Mouse (Mus musculus) heart, adult 8-10 months (tissue): ENCODE results near the gene Hacd4. TPM values are rescaled to one million over a fixed set of nuclear protein-coding genes. Genes with fewer than 3 reads are reported as not detected.
"Not testable (repeated sequence)": the region's sequence is repeated elsewhere in the genome, so short reads cannot be mapped to it uniquely, and the experiment has no call there.

Experiments
- DNase-seq: peaks from one replicate; pipeline ENCODE4 v3.0.0; 2022; ENCODE audit warnings: low spot score
- total RNA-seq, 4 experiments: library from RNA; stranded (reverse); gene quantifications; 2 replicates each; pipeline ENCODE4 v1.2.4; 2022

Hacd4 gene
- total RNA-seq, 4 experiments from 2014 or later: 4.0 to 5.6 (median 4.4) TPM

DNA sequence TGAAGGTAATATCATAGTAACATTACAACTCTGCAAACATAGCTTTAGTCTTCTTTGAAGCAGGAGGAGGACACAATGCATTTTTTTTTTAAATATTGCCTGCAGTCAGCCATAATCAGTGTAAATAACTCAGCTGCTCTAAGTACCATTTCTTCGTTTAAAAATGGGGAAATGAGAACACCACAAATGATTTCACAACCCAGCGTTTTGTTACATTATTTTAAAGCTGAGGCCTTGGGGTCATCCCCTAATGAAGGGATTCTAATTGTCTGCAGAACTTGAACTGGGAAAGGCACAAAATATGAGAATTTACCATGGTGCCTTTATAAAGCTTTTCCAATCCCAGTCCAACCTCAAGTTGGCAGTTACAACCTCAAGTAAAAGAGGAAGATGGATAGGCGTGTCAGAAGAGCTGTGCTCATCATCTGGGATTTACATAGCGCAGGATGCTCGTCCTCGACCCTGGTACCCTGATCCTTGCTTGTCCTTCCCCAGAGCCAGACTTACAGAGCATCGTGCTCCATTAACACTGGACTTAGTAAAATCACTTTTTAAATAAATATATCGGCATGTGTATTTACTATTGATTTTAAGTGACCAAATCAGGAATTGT is 6.2 kb downstream of the Hacd4 start:
- DNase-seq: no peak

DNA sequence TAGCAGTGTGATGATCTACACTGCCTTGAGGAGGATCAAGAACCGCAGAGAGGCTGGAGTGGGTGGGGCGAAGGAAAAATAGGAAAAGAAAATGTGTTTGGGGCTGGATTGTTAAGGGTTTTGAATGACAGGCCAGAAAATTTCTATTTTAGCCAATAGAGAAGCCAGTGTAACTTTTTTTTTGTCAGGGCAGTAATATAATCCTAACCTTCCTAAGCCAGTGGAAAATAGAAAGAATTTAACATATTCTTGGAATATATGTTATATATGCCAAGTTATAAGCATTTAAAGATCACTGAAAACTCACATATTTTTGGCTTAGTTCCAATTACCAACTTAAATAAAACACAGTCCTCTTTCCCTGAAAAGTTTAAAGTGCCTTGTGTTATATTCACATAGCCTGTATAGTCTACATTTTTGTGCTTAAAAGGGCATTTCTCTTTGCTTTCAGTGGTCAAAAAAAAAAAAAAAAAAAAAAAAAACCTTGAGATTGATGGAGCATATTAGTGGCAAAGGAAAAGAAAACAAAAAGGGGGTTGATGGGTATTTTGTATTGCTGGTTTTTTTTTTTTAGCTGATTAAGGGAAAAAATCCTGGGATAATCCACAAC is 11.0 kb downstream of the Hacd4 start:
- DNase-seq: no peak

DNA sequence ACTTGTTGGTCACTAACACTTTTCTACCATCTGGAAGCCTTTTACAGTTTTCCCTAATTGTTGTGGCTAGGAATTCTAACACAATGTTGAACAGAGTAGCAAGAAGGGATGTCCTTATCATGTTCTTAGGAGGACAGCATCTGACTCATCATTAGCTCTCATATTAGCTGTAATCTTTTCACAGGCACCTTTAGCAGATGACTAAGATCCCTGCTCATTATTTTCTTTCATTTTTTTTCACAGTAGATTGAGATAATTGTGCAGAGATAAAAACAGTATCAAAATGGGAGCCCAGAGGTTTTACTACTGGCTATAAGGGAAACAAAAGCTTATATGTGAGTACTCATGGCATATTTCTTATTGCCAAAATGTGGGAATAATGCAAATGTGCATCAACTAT is 14.2 kb downstream of the Hacd4 start:
- no peak for DNase-seq

DNA sequence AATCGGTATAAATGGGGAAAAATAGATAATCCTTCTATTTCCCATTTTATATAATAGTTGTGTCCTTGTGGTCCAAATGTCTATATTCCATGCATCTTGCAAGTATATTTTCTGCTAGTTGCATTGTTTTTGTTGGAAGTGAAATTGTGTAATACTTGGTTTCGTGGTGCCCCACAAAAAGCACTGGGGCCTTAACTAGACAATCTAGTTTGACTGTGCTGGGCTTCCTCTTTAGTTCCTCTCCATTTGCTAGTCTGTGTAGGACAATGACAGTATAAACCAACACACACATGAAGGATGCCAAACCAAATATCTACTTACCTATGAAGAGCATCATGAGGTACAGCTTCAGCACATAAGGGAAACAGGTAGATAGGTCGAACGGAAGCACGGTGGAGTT is 19.4 kb downstream of the Hacd4 start:
- DNase-seq: no peak

DNA sequence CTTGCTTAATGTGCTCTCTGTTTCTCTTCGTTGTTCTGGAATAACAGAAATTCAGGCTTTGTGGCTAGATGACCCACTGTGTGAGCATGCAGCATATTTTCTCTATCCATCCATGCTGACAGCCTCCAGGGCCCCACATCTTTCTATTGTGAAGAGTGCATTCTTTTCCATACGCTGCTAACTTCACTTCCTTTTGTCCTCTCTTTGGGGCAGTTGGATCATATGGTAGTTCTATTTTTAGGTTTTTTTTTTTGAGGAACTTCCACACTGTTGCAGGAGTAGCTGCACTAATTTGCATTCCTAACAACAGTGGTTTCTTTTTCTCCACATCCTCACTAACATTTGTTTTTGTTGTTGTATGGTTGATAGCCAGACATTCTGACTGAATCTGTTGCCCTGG is 23.7 kb downstream of the Hacd4 start:
- no peak for DNase-seq

DNA sequence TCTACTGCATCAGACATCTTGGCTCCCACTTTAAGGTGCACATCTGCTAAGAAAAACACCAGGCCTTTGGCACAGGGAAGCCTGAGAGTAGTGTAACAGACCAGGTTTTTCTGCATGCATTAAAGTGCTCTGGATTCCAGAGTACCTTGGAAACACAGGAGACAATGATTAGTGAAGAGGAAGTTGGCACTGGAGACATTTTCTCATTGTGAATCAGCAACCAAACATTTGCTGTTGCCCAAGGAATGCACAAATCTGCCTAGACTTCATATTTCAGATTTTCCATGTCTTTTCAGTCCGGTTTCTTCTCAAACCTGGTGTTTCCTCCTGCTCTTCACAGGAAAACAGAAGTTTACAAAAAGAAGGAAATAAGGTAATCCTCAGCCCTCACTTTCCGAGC is 26.4 kb downstream of the Hacd4 start:
- DNase-seq: no peak

DNA sequence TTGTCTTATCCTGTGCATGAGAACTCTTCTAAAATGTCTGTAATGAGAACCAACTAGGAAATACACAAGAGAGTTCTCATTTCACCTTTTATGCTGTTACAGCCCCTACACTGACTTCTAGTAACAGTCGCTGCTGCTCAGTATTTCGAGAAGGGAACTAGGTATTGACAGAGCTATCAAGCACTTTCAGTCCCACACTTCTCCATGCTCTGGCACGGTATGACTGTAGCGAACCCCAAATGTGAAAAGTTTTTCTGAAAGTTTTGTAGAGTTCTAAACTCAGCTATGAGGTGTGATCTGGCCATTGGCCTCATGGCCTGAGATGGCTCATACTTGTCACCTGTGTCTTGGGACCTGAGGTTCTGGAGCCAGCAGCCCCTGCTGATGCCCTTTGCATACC is 29.4 kb downstream of the Hacd4 start:
- no peak for DNase-seq

DNA sequence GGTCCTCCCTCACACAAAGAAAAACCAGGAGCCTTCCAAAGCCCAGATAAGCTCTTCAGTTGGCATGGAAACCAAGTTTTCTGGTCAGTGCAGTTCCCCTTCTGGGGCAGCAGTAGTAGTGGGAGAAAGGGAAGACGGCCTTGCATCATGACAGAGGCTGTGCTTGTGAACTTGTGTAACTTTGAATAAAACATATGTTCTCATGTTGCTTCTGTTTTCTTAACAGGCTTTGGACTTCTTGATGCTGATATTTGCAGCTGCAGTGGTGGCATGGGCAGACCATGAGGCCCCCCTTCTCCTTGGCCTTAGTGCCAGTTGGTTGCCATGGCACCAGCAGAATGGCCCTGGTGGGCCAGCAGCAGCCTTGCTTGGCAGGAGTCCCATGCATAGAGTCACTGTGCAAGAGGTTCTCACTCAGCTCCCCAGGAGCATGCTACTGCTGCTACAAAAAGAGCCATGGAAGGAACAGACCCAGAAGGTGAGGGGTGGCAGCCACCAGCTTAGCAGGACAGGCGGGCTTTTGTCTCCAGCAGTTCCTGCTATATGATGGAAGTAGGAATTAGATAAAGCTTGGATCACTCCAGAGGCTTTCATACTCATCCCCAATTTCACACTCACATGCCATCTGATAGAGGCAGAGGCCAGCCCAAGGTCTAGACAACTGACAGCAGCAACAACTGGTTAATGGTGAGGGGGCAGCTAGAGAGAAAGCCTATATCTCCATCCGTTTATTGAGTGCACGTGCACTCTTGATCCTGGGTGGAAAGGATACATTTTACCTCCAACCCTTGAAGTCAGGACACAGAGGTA is 31.6 kb downstream of the Hacd4 start:
- DNase-seq: no peak

DNA sequence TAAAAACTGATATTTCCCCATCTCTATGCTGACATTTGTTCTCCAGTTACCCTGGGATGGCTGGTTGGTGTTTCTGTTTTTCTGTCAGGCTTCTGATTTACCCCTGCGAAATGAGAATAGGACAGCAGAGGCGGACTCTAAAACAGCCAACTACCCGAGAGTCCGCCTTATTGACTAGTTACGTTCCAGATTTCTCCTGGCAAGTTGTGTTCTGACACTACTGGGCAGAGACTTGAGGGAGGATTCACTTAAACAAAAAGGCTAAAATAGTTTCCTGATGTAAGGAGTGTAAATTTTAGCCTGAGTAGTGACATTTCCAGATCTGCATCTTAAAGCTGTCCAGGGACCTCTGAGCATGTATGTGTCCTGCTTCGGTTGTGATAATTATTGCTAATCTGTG is 35.8 kb downstream of the Hacd4 start:
- DNase-seq: no peak

DNA sequence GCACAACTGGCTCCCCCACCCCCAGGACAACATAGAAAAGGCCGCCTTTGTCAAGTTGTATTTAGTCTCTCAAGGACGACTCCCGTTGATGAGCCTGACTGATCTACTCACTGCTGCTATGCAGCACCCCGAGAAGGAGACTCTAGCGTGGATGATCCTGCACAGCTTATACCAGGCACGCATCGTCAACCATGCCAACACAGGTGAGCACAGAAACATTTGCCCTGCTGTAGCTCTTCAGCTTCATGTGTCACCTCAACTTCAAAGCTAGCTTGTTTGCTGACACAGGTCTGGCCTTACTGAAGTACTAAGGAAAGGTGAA is 37.8 kb downstream of the Hacd4 start:
- no peak for DNase-seq

DNA sequence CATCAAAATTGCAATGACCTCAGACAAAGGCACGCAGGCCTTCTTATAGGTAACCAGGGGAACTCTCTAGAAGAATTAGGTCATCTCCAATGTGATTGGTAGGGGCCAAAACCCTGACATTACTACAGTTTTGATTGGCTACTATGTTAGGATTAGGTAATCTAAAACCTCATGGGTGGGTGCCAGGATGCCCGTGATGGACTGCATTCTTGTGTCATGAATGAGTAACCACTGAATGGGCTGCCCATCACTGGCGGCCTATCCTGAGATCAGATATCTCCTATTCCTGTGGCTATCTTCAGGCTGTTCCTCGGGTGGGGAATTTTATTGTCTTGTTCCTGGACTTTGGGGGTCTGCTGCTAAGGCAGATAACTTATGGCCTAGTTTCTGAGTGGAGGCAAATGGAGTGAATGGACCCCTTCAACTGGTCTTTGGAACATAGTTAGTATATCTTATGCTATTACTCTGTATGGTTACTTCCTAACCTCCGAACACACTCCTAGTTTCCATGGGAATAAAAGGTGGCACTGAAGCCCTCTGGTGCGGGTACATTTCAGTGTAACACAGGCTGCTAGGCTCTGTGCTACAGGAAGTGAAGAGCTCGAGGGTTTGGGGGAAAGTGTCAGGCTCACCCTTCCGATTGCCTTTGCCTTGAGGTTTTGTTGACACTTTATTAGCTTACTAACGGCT is 38.3 kb downstream of the Hacd4 start:
- no peak for DNase-seq

DNA sequence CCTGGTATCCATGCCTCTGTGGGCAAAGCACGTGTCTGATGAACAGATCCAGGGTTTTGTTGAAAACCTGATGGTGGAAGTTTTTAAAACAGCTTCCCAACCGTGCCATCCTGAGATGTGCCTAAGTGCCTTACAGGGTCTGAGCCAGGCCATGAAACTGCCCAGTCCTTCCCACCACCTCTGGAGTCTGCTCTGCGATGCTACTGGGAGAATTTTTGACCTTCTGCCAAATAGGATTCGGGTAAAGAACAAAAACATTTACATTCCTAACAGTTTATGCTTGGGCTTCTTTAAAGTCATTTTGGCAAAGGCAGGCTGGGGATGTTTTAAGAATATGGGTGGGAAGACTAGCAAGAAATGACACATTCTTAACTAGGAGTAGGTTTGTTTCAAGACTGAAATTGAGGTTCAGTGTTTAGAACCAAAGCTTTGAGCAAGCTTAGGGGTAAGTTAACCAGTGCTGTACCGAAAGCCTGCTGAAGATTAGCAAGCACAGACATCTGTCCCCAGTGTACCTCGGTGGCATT is 41.7 kb downstream of the Hacd4 start:
- DNase-seq: no peak

DNA sequence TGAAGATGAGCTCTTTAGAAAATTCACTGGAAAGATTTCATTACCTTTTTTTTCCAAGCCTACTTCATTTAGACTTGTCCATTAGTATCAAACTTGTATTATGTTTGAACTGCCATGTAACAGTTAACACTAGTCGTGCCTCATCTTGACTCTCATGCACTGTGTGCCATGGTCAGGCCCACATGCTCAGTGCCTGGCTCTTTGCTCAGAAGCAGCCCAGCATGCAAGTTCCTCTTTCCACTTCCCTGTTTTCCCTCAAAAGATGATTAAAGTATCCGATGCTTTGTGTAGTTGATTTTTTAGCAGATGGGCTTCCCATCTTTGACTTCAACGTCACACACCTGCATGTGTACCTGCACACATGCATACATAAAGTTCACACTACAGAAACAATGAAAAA is 43.0 kb downstream of the Hacd4 start:
- no peak for DNase-seq

DNA sequence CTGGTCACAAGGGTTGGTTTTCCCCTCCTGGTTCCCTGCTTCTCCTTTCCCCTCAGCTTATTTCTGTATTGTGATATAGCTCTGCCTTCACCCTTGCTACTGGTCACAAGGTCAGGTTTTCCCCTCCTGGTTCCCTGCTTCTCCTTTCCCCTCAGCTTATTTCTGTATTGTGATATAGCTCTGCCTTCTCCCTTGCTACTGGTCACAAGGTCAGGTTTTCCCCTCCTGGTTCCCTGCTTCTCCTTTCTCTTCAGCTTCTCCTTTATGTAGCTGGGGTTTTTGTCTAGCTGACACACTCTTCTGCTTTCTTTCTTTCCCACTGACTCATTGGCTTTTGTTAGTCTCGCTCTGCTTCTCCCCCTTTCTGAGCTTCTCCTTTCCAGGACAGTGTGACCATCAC is 48.1 kb downstream of the Hacd4 start:
- DNase-seq: not testable (repeated sequence)

DNA sequence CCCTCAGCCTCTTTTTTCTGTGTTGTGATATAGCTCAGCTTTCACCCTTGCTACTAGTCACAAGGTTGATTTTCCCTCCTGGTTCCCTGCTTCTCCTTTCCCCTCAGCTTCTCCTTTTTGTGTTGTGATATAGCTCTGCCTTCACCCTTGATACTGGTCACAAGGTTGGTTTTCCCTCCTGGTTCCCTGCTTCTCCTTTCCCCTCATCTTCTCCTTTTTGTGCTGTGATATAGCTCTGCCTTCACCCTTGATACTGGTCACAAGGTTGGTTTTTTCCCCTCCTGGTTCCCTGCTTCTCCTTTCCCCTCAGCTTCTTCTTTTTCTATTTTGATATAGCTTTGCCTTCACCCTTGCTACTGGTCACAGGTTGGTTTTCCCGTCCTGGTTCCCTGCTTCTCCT is 48.7 kb downstream of the Hacd4 start:
- no peak for DNase-seq

DNA sequence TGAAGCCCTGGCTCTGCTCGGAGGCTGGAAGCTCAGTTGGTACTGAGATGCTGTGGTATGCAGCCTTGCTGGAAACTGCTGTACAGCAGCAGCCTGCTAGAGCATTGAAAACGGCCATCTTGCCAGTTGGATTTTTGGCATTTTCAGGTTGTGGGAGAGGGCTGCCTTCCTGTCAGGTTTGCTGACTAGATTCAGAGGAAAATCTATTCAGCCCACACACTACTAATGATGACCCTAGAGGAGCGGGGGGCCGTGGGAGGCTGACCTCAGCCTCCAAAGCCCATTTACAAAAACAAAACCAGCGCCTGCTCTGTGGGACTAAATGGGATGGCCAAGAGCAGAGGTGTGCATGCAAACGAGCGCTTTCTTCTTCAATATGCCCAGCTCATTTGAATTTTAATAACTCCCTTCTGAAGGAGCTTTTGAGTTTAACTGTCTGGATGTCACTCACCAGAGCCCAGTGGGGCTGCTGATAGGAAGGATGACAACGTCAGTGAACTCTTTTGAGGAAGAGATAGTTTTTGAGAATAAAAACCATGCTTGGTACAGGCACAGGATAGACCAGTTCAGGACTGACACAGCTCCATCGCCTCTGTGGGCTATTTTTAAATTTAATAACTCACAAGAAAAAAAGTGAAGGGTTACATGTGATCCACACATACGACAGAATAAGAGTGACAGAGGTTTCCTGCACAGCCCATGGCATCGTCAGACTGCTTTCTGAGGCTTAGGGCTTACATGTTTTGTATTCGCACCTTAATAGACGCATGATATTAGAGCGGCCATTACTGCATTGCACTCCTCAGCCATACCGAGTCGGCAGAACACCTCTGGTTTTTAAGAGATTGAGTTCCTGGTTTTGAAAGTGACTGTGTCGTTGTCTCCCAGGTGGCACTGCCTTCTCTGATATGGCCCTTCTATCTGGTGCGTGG is 66.2 kb downstream of the Hacd4 start:
- no peak for DNase-seq

DNA sequence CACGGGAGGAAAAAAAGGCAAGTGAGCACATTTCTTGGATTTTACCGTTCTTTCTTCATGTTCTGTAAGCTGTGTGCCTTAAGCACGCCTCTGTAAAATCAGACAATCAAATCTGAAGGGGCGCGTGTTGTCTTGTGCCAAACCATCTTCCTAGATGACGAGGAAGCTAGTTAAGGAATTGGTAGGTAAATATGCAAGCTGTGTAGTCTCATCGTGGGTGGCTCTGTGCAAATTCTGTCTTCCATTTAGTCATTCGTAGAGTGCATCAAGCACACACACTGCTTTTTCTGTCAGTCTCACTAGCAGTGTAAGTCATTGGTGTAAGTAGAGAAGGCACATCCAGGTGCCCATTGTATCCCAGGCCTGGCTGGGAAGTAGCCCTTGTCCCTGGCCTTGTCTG is 67.9 kb downstream of the Hacd4 start:
- no peak for DNase-seq

DNA sequence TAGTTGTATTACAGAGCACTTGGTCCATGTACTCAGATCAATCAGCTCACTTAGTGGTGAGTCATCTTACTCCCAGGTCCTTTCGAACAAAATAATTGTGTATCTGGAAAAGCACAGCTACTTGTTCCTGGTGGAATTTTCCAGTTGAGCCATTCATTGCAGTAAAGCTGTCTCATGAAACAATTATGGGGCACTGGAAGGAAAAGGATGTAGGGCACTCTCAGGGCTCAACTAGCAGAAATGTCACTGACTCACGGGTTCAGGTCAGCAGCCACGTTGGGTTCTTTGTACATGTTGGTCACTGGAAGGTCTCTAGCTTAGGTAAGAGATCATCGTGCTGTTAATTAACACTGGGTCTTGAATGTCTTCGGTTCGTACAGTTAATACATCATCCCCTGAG is 68.8 kb downstream of the Hacd4 start:
- no peak for DNase-seq

DNA sequence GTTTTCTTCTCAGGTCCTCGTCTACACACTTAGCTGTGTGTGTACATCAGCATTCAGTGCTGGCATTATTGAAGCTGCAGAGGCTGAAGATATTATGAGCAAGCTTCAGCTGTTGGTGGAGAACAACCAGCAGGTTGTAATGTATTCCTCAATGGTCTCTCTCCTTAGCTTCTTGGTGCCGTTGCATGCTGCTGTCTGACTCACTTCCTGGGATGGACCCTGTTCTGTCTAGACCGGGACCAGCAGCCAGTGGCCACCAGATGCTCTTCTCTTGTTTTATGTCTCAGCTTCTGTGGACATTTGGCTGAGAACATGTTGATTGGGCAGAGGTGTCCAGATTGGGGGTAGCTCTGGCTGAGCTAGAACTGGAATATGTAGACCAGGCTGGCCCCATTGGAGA is 81.3 kb downstream of the Hacd4 start:
- no peak for DNase-seq

DNA sequence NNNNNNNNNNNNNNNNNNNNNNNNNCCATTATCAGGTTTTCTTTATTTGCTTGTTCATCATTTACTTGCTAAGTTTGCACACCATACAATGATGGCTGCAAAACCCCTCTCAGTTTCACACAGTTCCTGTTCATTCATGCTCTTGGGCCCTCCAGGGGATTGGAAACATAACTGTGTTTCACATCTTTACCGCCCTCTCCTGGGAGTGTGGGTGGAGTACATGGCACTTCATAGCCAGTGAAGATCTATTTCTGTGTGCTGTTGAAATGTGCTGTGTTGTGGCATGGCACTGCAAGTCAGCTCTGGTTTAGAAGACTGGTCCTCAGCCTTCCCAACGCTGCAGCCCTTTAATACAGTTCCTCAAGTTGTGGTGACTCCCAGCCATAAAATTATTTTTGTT is 82.1 kb downstream of the Hacd4 start:
- DNase-seq: no peak

DNA sequence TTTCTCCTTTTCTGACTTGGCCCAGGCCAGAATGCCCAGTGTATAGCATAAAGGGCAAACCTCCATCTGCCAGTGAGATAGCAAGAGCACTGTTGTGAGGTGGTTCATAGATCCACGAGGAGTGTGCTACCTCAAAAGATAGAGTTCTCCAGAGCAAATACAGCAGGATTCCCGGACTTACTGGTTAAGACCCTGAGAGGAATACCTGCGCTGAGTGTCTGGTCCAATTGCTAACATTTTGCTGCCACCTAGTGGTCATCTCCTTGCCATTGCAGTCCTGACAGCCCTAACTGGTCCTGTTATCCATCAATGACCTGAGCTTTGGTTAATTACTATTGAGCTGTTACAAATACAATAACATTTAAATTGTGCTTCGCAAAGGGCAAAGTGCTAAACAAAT is 87.8 kb downstream of the Hacd4 start:
- DNase-seq: peak; percentile 78
